Mouse (Mus musculus) liver, postnatal 0 days (tissue): ENCODE results near the gene Sphk1.

Source experiments
- CTCF ChIP-seq: sonication (generic); IDR thresholded peaks from 2 replicates; pipeline ENCODE4 v1.5.1; 2016; ENCODE audit warnings: antibody characterized with exemption, low read depth
- EP300 ChIP-seq: IDR thresholded peaks from 2 replicates; pipeline ENCODE4 v1.6.1; 2016; ENCODE audit warnings: antibody characterized with exemption, low read depth, mild to moderate bottlenecking

DNA sequence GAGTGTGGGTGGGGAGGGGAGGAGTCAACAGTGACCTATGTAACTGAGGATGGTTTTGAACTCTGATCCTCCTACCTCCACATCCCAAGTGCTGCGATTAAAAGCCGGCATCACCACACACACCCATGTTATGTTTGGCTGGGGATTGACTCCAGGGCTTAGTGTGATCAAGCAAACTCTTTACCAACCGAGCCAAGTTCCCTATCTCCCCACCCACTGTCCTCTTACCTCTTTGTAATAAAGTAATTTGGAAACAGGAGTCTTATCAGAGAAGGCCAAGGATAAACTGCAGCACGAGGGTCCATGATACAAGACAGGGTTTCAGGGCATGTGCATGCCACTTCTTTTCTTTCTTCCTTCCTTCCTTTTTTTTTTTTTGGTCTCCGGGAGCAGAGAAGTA, 37.5 kb upstream of the Sphk1 start:
- TF ChIP-seq CTCF (no peak), EP300 (no peak)
